Mouse (Mus musculus): Measurements from ENCODE around the gene Exosc2.

Exosc2 gene

GRCm38 (mm10) chr2:31670551-31671035, at the start of gene Exosc2:
Exosc2 (plus strand) TSS chr2:31670715.
- DNase-seq (ENCODE audit: low read depth, low spot score) = peak; percentile 93

GRCm38 (mm10) chr2:31633531-31633930, 37.0 kb upstream of the Exosc2 start:
- no peak for DNase-seq (ENCODE audit: low read depth, low spot score)

GRCm38 (mm10) chr2:31635281-31636137, 35.0 kb upstream of the Exosc2 start:
- no peak for DNase-seq (ENCODE audit: low read depth, low spot score)

GRCm38 (mm10) chr2:31636138-31636741, 34.3 kb upstream of the Exosc2 start:
- DNase-seq (ENCODE audit: low read depth, low spot score) = no peak

- no peak for DNase-seq (ENCODE audit: low read depth, low spot score)
Observed at GRCm38 (mm10) chr2:31636742-31637141, 33.8 kb upstream of the Exosc2 start.

GRCm38 (mm10) chr2:31637311-31637710, 33.2 kb upstream of the Exosc2 start:
- DNase-seq (ENCODE audit: low read depth, low spot score) = no peak

GRCm38 (mm10) chr2:31637807-31638206, 32.7 kb upstream of the Exosc2 start:
- DNase-seq (ENCODE audit: low read depth, low spot score) = no peak

- no peak for DNase-seq (ENCODE audit: low read depth, low spot score)
Observed at GRCm38 (mm10) chr2:31638581-31639465, 31.7 kb upstream of the Exosc2 start.

- DNase-seq (ENCODE audit: low read depth, low spot score) = no peak
Observed at GRCm38 (mm10) chr2:31639466-31639760, 31.1 kb upstream of the Exosc2 start.

- no peak for DNase-seq (ENCODE audit: low read depth, low spot score)
Observed at GRCm38 (mm10) chr2:31639901-31640608, 30.5 kb upstream of the Exosc2 start, which contains the start of gene Prdm12. Prdm12 (plus strand) TSS chr2:31640037.

GRCm38 (mm10) chr2:31640609-31641507, 29.7 kb upstream of the Exosc2 start:
- DNase-seq (ENCODE audit: low read depth, low spot score) = no peak

GRCm38 (mm10) chr2:31641508-31641830, 29.0 kb upstream of the Exosc2 start:
- DNase-seq (ENCODE audit: low read depth, low spot score) = no peak

GRCm38 (mm10) chr2:31641929-31642328, 28.6 kb upstream of the Exosc2 start:
- DNase-seq (ENCODE audit: low read depth, low spot score) = no peak

GRCm38 (mm10) chr2:31653971-31654853, 16.3 kb upstream of the Exosc2 start:
- no peak for DNase-seq (ENCODE audit: low read depth, low spot score)

GRCm38 (mm10) chr2:31654854-31655559, 15.5 kb upstream of the Exosc2 start:
- DNase-seq (ENCODE audit: low read depth, low spot score) = peak; percentile 41

GRCm38 (mm10) chr2:31656374-31656773, 14.1 kb upstream of the Exosc2 start:
- DNase-seq (ENCODE audit: low read depth, low spot score) = no peak

GRCm38 (mm10) chr2:31662939-31663803, 7.3 kb upstream of the Exosc2 start:
- DNase-seq (ENCODE audit: low read depth, low spot score) = no peak

- no peak for DNase-seq (ENCODE audit: low read depth, low spot score)
Observed at GRCm38 (mm10) chr2:31663804-31664180, 6.7 kb upstream of the Exosc2 start.

All from retina, adult 2 months (tissue).